Mouse (Mus musculus) gastrocnemius, adult 18-20 months (tissue): Measurements from ENCODE around the gene Mrto4. TPM values are rescaled to one million over a fixed set of nuclear protein-coding genes. Genes with fewer than 3 reads are reported as not detected.
A peak's percentile ranks its signal among the peaks of the same experiment; 100 is the strongest.
"Not testable (repeated sequence)": the region's sequence is repeated elsewhere in the genome, so short reads cannot be mapped to it uniquely, and the experiment has no call there.

Source experiments
- DNase-seq: peaks from one replicate; pipeline ENCODE4 v3.0.0; 2021; ENCODE audit warnings: low spot score
- long read RNA-seq, 2 experiments: library from polyadenylated mRNA; stranded (forward); transcript quantifications; one replicate each; pipeline ENCODE4 v2.0.0; 2021
- total RNA-seq, 2 experiments: library from RNA; stranded (reverse); gene quantifications; 2 replicates each; pipeline ENCODE4 v1.2.3; 2021

Mrto4 gene
- total RNA-seq: 10 to 100 TPM; 30.5 to 31.4 TPM
- long read RNA-seq, experiment 1, transcript Mrto4-202 (8 exons, 1,221 nt): major isoform, 31 of 35 reads
- long read RNA-seq, experiment 1, partial matches to known transcripts: 1 of 35 reads
- long read RNA-seq, experiment 1, other reads (novel, unspliced or antisense): 3 of 35 reads
- long read RNA-seq, experiment 2, transcript Mrto4-202 (8 exons, 1,221 nt): major isoform, 27 of 29 reads
- long read RNA-seq, experiment 2, partial matches to known transcripts: 2 of 29 reads
- long read RNA-seq, experiment 2, other reads (novel, unspliced or antisense): 0 of 29 reads

- DNase-seq: peak; percentile 81
These were observed at the start of gene Mrto4, which contains the start of the genes Emc1 and Ubr4 for GRCm38 (mm10) chr4:139351931-139352711. Mrto4 (minus strand) TSS chr4:139352576. Emc1 (plus strand) TSS chr4:139352587. Ubr4 (plus strand) TSS chr4:139352609.

GRCm38 (mm10) chr4:139400487-139400886, 48.1 kb upstream of the Mrto4 start:
- no peak for DNase-seq

DNA sequence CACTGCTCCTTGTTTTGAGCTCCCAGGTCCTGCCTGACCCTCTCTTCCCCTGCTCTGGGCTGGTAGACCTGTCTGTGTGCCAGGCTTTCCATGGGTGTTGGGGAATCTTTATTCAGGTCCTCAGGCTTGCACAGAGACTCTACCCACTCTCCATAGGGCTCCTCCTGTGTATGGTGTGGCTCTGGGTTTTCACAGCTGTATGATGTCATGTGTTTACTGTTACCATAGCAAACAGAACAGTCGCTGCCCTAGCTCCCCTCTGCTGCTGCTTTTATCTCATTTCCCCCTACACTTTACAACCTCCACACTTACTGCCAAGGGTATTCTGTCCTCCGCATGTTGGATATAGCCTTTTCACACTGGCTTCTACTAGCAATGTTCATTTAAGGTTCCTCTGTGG, 43.1 kb upstream of the Mrto4 start:
- no peak for DNase-seq

GRCm38 (mm10) chr4:139389557-139389956, 37.2 kb upstream of the Mrto4 start:
- DNase-seq: no peak

- DNase-seq: peak; percentile 18
These were observed 34.5 kb upstream of the Mrto4 start for GRCm38 (mm10) chr4:139386869-139387319.

- DNase-seq: not testable (repeated sequence)
These were observed 33.5 kb upstream of the Mrto4 start for GRCm38 (mm10) chr4:139385841-139386240.

DNA sequence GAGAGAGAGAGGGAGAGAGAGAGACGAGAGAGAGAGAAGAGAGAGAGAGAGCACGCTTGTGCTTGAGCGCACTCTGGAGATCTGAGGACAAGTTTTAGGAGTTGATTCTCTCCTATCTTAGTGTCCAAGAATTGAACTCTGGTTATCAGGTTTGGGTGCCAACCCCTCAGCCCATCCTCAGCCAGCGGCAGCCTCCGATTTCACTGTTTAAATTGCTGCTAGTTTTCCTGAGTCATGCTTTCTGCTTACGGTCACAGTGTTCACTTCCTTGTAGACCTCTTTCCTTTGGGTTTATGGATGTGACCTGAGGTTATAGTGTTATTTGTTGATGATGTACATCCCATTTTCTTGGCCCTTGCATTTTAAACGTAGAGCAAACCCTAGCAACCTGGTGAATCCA, 29.9 kb upstream of the Mrto4 start:
- DNase-seq: no peak

GRCm38 (mm10) chr4:139381452-139381845, 29.1 kb upstream of the Mrto4 start:
- DNase-seq: no peak

DNA sequence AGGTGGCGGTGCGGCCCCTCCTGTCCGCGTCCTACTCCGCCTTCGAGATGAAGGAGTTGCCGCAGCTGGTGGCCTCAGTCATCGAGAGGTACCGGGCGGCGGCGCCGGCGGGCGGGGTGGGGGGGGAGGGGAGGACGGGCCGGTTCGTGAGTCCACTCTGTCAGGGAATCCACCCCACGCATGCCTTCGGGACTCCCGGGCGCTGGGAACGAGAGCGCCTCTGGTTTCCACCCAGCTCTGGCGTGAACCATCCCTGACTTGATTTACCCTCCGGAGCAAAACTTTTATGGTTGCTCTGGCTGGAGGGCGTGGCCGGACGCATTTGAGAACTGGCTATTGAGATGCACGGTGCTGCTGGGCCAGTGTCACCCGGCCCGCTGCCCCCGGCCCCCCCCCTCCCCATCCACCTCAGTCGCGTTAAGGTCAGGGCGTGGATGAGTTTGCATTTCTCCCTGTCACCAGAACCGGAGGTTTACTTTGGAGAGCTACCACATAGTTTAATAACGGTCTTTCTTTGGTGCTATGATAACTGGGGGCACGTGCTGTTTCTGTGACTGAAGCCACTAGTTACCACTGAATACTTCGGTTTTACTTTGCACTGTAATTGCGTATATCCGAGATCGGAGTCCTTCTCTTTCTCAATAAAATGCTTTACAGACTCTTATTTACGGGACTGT, 28.5 kb upstream of the Mrto4 start:
- DNase-seq: no peak

- DNase-seq: peak; percentile 100
These were observed 27.9 kb upstream of the Mrto4 start for GRCm38 (mm10) chr4:139380207-139380748.

- no peak for DNase-seq
These were observed 27.3 kb upstream of the Mrto4 start for GRCm38 (mm10) chr4:139379719-139380118.

GRCm38 (mm10) chr4:139373531-139373930, 21.2 kb upstream of the Mrto4 start:
- no peak for DNase-seq

- DNase-seq: no peak
These were observed 20.8 kb upstream of the Mrto4 start for GRCm38 (mm10) chr4:139373130-139373529.

DNA sequence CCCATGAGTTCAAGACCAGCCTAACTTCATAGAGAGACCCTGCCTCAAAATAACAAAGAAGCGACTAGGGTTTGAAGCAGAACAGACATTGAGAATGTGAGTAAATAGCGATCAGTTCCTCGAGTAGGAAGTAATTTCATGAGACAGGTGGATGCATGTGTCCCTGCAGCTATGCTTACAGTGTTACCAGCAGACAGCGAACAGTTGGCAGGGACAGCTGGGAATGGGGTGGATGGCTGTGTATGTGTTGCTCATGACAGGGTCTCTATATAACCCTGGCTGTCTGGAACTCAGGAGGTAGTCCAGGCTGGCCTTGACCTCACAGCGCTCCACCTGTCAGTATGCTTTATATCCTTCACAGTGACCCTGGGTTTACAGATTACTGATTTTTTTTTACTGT, 15.7 kb upstream of the Mrto4 start:
- no peak for DNase-seq

DNA sequence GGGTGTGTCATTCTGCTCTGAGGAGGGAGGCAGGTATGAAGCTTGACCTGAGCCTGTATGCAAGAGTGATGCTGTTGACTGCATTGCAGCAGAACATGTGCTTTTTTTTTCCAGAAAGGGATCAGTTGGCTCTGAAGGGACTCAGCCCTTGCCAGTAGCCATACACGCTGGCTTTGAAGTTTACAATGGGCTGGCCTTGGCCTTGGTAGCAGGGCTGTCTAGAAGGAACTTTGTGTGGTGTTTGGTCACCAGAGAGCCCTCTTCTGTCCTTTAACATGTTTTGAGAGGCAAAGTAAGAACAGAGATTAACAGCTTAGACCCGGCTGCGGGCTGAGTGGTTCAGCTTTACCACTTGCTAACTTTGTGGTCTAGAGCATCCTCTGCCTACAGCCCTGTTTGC, 15.0 kb upstream of the Mrto4 start:
- DNase-seq: no peak

DNA sequence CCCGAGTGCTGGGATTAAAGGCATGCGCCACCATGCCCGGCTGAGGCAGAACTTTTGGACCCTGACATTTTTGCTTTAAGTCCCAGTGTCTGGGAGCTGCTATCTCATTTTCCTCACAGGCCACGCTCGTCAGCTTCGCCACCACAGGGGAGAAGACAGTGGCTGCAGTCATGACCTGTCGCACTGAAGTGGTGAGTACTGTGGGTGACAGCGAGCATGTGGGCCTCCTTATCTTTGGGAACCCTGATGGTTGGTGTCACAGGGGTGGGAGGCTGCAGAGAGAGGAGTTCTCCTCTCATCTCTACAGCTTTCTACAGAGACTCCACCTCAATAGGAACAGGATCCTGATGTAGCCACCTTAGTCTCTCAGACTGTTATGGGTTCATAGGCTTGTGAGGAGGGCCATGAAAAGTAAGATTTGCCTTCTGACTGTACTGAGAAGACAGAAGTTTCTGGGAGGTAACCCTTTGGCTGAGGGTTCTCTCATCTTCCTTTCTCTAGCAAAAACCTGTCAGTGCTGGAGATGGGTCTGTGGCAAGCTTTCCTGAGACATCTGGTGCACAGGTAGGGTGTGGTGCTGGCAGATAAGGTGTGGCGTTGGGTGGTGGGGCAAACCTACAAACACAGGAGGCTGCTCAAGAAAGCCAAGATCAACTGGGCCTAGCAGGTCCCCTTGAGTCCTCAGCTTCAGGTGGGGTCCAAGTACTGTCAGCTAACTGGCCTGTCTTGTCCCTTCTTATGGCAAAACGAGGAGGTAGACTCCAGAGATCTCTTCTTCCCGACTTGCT, 8.6 kb upstream of the Mrto4 start:
- DNase-seq: no peak

DNA sequence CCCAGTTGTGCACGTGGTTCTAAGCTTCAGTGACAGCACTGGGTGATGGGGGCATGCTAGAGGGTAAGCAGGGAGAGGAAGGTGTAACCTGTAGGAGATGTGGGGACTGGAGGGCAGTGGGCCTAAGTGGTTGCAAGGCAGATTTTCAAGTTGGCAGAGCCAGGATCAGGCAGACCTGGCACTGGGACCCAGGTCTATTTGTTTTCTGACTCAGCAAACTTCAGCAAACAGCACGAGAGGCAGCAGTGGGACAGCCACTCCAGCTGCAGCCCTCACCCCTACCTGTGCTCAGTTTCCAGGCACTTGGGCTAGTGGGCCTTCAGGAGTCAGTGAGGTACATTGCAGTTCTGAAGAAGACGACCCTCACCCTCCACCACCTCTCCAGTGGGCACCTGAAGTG, 4.8 kb upstream of the Mrto4 start:
- DNase-seq: no peak

DNA sequence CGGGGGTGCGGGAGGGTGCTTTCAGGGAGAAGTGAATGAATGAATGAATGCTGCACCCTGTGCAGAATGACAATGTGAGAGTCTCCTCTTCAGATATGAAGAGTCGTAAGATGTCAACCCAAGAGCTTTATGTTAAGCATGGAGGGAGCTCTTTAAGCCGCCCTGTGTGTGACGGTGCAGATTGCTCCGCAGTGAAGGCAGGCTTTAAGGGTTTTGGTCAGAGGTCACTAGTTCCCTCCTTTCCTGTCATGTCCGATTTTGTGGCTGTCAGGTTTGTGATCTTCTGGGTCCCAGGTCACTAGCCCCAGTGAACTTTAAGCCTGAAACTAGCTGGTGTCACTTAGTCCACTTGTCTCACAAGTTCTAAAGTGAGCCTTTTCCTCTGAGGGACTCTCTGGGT, 456 bp upstream of the Mrto4 start:
- DNase-seq: no peak

- no peak for DNase-seq
These were observed 6.9 kb downstream of the Mrto4 start for GRCm38 (mm10) chr4:139345416-139346019.

DNA sequence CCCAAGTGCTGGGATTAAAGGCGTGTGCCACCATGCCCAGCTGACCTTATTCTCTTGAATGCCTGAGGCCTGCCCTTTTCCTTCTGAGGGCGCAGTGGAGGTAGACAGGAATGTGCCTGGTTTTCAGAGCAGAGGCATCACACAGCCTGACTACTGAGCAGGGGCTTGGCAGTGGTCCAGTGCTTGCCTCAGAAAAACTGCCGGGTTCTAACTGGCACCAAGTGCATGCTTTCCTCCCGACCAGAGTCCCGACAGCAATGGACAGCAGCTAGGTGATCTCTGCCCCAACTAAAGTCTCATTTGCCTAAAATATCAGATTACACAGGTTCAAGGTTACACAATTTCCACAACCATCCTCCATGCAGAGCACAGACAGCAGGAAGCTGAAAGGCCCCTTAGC, 8.7 kb downstream of the Mrto4 start:
- no peak for DNase-seq
